Mouse (Mus musculus) embryo, embryonic 9.5 days (tissue): Measurements from ENCODE around the gene Nhsl2.
A peak's percentile ranks its signal among the peaks of the same experiment; 100 is the strongest.
"Not testable (repeated sequence)": the region's sequence is repeated elsewhere in the genome, so short reads cannot be mapped to it uniquely, and the experiment has no call there.

ENCODE experiments used
- DNase-seq: peaks from one replicate; pipeline ENCODE4 v3.0.0-alpha.2; 2017; ENCODE audit errors: extremely low spot score

Nhsl2 gene

DNA sequence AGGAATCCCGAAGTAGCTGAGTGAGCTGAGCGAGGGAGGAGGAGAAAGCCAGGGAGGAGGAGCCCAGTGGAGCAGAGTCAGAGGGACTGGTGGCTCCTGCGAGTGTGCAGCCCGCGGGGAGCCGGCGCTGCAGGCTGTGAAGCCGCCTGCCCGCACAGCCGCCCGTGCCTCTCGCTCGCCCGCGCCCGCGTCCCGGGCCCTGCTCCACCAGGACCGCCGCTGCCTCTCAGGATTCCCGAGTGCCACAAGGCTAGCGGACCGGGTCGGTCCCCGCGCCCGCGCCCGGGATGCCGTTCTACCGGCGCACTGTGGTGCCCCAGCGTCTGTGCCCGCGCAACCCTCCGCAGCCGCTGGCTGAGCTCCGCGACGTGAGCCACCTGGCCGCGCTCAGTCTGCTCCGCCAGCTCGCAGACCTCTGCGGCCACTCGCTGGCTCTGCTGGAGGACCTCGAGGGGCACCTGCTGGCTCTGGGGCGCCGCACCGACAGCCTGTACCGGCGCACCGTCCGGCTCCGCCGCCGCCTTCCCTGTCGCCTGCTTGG, at the start of gene Nhsl2:
Gene Nhsl2, plus strand, starts transcription at position 105 of the 541 bp plus-strand sequence.
- peak; percentile 47 for DNase-seq

DNA sequence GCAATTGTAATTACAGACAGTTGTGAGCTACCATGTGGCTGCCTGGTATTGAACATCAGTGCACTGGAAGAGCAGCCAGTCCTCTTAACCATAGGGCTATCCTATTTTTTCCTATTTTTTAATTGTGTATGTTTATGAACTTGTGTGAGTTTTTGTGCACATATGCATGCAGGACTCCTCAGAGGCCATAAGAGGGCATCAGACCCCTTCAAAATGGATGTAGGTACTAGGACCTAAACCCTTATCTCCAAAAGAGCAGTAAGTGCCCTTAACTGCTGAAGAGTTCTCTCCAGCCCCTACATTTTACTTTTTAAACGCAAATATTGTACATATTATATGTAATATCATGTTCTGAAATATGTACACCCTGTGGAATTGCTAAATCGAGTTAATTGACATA, 43.7 kb upstream of the Nhsl2 start:
- DNase-seq, result peak; percentile 4

DNA sequence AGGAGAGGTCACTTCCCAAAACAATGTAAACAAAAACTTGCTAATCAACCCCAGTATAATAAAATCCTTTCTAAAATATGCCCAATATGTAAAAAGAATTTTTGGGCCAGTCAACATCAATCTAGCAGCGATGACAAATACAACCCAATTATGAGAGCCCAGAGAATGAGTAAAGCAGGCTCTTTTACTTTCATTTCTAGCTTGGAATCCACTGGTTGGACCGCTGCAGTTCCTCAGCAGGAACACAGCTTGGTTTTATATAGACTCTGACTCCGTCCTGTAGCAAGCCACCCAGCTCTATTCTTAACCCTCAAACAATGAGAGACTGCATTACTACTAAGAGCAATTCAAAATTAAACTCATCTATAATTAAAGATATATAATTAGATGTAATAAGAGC, 37.4 kb upstream of the Nhsl2 start:
- no peak for DNase-seq

DNA sequence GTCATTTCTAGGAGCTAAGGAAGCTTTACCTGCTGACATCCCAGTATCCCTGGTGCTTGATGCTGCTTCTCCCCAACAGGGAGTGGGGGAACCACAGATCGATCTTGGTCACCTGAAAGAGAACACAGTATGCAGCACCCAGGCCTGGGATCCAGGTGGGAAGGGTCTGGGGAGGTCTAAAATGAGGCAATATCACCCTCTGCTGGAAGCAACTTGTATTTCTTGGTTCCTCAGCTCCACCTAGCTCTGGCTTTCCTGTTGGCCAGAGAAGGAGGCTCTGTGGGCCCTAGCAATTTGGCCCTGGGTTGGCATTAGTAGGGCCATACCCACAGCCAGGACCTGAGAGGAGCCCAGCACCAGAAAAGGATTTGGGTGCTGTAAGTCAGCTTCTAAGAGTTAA, 30.0 kb upstream of the Nhsl2 start:
- peak; percentile 3 for DNase-seq

DNA sequence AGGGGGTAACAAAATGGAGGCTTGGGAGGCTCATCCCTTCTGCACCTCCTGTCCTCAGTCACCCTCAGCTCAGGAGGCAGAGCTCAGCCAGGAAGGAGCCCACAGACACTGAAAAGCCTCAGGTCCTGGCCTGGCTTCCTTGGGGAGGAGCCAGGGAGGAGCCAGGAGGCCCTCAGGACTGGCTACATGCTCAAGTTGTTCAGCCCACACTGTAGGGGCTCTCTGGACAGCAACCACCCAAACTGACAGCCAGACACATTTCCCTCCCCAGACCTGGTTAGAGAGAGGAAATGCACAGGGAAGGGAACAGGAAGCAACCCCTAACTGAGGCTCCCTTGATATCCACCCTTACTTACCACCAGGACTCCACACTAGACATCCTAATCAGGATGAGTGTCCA, 29.2 kb upstream of the Nhsl2 start:
- DNase-seq, result not testable (repeated sequence)

DNA sequence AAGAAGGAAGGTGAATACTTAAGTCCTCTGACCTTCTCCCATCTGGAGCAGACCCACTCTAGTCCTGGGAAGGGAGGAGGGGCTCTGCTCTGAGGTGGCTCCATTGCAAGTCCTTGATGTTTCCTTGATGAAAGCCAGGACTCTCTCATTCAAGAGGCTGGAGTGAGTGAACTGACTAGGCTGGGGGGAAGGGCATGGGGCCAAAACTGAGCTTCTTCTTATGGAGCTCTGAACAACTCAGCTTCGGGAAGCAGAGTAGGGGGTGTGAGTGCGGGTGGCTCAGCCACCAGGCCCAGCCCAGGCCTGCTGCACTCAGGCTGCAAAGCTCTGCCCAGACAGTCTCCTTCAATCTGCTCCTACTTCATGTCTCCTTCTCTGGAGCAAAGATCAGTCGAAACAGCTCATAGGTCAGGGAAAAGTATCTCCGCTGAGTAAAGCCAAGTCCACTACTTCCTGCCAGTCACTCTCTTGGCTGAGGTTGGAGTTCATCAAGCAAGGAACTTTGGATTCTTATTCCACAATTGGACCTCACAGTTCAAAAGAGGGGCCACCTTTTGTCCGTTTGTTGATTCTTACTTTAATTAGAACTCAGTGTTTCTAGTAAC, 1.9 kb upstream of the Nhsl2 start:
- peak; percentile 20 for DNase-seq

DNA sequence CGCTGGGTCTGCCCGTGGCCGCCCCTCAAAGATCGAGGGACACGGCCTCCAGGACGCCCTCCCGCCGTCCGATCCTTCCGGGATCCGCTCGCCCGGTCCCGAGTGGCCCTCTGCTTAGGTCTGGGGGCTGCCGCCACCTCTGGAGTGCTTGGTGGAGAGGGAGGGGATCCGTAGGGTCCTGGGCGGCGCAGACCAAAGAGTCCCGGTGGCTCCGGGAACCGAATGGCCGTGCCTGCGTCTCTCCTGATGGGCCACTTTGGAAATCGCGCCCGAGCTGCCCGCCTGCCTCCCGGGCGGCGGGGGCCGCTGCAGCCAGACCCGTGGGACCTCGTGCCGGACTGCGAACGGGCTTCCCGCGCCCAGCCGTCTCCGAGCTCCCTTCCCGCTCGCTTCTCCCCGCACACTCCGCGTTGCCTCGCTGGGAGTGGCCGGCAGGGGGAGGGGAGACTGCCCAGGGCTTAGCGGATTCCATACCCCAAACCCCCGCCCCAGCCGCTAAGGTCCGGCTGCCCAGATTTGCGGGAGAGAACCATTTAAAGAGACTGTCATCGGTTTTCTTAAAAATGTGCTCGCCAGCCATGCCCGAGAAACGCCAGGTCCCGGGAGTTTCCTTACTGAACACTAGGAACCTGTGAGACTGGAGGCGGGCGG, 841 bp downstream of the Nhsl2 start:
- DNase-seq, result peak; percentile 51

DNA sequence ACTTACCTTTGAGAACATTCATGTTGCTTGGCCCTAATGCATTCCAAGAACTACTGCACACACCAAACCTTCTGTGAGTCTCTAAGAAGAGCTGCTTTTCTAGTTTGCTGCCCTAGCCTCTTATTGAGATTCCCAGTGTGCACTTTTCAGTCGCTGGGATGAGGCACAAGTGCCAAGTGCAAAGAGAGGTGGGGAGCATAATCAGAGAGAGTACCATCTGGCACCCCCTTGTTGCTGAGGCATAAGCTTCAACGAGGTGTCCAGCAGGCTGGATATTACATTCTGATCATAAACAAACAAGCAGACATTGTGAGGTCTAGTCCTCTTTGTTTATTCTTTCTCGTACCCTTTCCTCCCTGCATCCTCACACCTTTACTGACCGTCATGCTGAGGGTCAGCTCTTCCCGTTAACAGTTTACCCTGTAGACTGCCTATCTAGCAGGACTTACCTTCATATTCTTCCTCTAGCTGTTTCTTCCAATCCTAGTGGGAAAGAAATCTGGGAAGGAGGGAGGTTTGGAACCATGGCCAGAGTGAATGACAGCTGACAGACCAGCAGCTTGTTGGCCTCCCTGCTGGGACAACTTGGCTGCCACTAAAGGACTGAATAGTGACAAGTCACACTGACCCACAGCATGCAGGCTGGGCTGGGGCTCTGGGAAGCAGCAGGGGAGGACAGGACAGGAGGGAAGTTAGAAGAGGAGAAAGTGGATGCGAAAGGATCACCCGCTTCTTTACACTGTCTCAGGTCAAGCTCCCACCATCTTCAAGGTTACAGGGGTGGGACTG, 2.6 kb downstream of the Nhsl2 start:
- no peak for DNase-seq

DNA sequence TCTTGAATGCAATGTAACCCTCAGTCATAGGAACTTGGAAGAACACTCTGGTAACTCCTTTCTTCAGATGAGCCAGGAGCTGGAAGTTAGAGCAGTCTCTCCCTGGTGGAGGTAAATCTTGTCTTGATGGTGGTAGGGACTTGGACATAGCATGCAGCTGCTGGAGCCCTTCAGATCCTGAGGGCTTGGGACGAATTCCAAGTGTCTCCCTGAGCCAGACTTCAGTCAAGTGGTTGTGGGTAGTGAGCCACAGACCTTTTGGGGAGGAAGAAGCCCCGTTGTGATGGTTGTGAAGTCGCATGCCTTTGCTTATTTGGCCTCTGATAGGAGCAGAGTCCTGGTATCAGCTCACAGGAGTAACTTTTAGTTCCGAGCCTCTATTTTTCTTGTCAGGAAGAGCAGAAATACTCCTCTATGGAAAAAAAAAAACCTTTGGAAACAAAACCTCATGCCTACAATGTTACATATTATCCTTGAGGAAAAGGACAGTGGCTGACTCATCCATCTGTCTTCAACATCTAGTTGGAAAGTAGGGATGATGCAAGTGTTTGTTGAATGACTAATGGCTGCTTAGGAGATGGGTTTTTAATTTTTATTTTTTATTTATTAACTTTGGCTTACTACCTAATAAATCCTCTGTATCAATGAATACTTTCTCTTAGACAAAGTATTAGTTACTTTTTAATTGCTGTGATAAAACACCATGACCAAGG, 14.6 kb downstream of the Nhsl2 start:
- DNase-seq, result no peak

DNA sequence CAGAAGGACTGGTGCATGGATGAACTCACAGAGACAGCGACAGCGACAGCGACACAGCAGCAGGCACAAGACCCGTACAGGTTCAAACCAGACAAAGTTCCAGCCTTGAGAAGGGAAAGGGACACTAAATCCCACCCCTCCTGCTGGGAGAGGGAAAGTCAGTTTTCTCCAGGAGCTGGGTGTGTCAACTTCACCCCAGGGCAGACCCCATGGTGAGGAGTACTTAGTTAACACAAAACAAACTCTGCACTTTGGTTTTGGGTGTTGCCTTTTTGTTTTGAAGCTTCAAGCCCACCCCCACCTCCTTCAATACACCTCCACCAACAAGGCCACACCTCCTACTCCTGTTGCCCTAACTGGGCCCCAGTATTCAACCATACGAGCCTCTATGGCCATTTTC, 15.6 kb downstream of the Nhsl2 start:
- no peak for DNase-seq

DNA sequence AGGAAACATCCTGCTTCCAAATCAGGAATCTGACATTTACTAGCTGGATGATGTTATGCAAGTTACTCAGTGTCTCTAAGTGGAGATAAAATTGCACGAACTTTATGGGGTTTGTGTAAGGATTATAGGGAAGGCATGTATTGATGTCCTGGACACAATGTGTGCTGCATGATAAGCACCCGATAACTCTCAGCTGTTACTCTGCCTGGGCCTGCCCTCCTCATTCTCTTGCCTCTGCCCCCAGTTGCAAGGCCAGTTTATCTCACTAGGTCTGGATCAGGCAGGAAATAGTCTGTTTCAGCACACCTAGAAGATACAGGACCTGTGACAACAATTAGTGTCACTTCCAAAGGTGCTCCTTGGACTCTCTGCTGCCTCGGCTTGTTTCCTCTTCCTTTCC, 25.0 kb downstream of the Nhsl2 start:
- no peak for DNase-seq

DNA sequence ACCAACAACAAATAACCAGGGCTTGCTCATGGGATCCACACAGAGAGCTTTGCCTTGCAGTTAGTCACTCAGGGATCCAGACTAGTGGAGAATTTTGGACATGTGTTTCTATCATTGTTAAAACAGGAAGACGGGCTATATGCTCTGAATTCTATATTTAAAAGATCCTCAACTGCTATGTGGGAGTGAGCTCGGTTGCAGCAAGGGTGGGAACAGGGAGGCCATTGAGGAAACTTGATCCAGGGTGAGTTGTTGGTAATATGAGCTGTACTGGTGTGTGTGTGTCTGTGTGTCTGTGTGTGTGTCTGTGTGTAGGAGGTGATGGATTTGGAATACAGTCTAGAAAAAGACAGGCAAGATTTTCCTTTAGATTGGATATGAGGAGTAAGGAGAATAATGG, 25.7 kb downstream of the Nhsl2 start:
- no peak for DNase-seq

DNA sequence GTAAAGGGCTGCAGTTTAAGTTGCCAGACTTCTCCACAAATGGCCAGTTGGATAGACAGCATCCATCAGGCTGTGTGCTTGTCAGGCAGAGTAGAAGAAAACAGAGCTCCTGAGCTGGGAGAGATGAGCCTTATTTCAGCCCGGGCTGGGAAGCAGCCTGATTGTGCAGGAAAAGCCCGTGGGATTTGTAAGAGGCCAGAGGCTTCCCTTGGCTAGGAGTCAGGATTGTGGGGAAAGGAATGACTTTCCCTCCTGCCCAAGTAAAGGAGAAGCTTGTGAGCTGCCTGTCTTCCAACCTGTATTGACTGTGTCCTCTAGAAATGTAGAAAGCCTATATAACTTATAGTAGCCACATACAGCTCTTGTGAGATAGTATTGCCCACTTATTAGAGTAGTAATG, 27.0 kb downstream of the Nhsl2 start:
- no peak for DNase-seq

DNA sequence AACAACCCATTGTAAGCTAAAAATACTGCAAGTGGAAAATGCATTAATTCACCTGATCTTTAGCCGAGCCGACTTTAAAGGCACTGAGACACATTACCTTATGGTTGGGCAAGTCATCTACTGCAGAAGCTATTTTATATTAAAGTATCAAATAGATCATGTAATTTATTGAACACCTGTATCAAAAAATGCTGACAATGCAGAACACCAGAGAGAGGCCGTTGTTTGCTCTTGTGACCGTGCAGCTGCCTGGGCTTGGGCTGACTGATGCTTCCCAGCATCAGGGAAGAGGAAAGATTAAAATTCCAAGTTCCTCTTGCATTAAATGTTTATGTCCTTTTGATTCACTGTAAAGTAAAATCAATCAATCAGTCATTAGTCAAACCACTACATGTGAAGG, 28.7 kb downstream of the Nhsl2 start:
- DNase-seq, result no peak

DNA sequence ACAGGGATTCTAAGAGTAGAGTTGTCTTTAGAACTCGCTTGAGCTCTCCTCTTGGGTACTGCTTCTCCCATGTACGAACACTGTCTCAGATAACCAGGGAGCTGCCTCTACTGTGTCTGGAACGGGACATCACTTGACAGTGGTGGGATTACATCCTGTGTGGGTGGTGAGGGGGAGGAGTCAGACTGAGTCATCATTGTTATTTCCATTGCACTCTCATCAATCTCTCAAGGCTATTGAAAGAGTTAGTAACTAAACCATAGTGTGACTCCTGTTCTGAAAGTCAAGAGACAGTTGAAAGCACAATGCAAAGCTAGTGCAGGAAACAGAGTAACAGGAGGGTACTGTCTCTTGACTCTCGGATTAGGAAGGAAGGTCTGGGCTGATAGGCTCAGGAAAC, 29.4 kb downstream of the Nhsl2 start:
- no peak for DNase-seq

DNA sequence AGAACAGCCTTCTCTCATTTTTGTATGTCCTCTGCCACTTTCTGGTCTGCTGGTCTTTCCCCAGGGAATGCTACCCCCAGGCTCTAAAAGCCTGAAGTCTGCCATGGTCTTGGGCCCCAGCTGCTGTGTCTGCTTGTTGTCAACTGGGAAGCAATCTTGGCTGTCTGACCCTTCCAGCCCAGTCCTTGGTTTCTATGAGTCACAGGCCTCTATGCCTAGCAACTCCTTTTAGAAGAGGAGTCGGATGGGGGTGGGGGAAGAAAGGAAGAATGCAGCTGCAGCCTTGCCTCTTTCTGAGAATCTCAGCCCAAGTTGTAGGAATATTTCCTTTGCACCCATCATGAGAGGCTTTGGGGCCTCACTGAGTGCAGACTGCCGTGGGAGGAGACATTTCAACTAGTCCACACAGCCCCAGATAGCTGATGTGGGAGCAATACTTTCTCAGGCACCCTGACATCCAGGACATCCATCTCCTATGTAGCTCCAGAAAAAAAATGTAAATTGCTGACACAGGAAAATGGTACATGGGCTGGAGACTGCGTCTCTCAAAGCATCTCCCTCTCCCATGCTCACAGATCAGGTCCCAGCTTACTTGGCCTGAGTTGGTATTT, 33.1 kb downstream of the Nhsl2 start:
- no peak for DNase-seq

DNA sequence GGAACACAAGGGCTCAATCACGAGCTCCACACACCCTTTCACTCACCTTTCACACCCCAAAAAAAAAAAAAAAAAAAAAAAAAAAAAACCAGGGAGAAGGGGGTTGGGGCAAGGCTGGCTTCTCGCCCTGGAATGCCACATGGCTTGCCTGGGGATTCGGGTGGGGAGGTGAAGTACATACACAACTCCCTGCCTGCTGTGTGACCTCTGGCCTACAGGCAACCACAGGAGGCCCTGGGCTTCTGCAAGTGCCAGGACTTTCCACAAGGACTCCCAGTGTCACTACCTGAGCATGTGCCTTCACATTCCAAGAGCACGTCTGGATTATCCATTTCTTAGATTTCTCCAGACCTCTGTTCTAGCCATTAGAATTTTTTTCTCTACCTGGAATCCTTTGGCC, 40.2 kb downstream of the Nhsl2 start:
- DNase-seq, result no peak

DNA sequence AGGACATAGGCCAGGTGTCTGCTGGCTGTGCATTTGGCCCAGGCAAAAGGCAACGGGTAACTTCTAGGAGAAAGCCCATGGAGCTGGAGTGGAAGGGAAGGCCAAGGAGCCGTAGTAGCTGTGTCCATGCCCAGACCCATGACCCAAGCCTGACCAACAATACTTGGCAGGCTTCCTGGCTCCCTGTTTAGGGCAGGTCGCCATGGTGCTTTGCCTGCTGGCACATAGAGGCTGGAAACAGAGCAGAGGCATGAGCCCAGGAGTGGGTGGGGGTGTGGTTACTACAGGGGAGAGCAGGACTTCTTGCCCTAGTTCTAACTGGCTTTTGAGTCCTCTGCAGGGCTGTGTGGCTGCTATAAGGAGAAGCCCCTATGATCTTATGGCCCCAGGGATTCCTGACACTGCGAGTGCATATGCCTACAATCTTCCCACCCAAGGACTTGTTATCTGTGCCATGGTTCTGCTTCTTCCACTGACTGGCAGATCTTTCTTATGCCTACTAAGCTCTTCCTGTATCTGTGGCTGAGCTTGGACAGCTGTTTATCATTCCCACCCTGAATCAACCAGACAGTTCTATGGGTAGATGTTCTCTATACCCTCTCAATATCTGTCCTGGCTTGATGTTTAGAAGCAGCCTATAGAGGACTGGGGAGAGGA, 40.8 kb downstream of the Nhsl2 start:
- no peak for DNase-seq

DNA sequence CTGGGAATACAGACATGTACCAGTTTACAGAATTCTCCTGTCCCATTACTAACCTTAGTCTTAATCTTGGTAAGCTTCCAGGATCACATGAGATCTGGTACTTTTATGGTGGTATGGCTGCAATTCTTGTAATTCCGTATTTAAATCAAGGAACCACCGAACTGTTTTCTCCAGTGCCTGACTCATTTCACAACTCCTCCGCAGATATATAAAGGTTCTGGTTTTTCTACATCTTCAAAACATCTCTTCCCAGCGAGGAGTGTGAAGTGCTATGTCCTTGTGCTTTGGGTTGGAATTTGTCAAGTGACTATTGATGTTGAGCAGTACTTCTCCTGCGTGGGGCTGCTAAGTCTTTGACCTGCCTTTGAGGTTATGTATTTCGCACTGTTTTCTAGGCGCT, 44.6 kb downstream of the Nhsl2 start:
- DNase-seq, result no peak

DNA sequence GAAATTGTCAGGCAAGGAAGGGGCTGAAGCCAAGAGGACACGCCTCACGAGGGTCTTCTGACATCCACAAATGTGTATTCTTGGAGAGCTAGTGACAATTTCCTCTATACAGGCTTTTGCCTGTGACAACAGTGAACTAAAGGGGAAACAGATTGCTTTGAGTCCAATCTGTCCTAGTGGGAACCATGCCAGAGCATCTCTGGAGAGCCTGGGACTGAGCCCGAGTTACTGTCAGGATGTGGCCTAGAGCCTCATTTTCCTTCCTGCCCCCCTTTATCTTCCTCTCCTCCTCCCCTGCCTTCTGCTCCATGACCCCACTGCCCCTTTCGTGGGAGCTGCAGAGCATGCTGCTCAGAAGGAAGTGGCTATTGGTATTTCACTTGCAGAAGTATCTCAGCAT, 49.2 kb downstream of the Nhsl2 start:
- no peak for DNase-seq

DNA sequence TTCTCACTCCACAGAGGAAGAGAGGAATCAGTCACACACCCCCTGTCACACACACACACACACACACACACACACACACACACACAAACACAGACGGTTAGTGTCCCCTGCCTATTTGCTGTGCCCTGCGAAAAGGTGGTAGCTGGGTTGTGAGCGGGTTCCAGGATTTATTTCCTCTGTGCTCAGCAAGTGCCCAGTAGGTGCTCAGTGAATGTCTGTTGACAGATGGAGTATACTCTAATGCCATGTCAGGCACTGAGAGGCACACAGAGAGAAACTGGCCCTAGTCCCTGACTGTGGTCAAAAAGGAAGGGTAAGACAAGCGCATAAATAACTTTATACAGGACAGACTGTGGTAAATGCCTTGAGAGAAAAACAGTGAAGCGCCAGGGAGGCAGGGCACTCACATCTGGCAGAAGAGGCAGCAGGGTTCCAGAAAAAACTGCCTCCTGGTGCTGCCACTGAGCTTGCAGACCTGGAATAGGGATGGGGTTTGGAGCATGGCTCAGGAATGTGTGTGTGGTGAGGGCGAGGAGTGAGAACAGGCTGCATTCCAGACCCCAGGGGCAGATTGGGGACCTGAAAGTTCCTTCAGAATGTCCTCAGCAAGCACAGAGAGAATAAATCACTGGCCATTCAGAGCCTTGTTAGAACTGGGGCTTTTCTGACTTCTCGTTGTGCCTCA, 52.8 kb downstream of the Nhsl2 start:
- DNase-seq, result no peak
